Mouse (Mus musculus): ENCODE results near the gene Ghrhr.

Gene Ghrhr

GRCm38 (mm10) chr6:55396622-55397041, 20.5 kb downstream of the Ghrhr start:
- DNase-seq: no peak

GRCm38 (mm10) chr6:55398869-55399628, 23.0 kb downstream of the Ghrhr start:
- DNase-seq: no peak

GRCm38 (mm10) chr6:55399910-55400309, 23.8 kb downstream of the Ghrhr start:
- DNase-seq: no peak

GRCm38 (mm10) chr6:55402041-55402776, 26.1 kb downstream of the Ghrhr start:
- no peak for DNase-seq

GRCm38 (mm10) chr6:55403411-55404309, 27.6 kb downstream of the Ghrhr start:
- DNase-seq: no peak

- no peak for DNase-seq
Observed at GRCm38 (mm10) chr6:55404421-55404990, 28.4 kb downstream of the Ghrhr start.

- DNase-seq: no peak
Observed at GRCm38 (mm10) chr6:55407345-55407744, 31.2 kb downstream of the Ghrhr start.

GRCm38 (mm10) chr6:55410119-55410775, 34.2 kb downstream of the Ghrhr start:
- DNase-seq: no peak

GRCm38 (mm10) chr6:55410977-55411376, 34.9 kb downstream of the Ghrhr start:
- no peak for DNase-seq

- DNase-seq: no peak
Observed at GRCm38 (mm10) chr6:55416202-55416601, 40.1 kb downstream of the Ghrhr start.

- DNase-seq: no peak
Observed at GRCm38 (mm10) chr6:55418746-55419410, 42.8 kb downstream of the Ghrhr start.

- no peak for DNase-seq
Observed at GRCm38 (mm10) chr6:55420411-55420810, 44.3 kb downstream of the Ghrhr start.

- DNase-seq: no peak
Observed at GRCm38 (mm10) chr6:55420869-55421361, 44.8 kb downstream of the Ghrhr start.

GRCm38 (mm10) chr6:55432121-55432520, 56.0 kb downstream of the Ghrhr start:
- DNase-seq: no peak

GRCm38 (mm10) chr6:55434360-55434759, 58.3 kb downstream of the Ghrhr start:
- no peak for DNase-seq

GRCm38 (mm10) chr6:55435266-55436159, 59.4 kb downstream of the Ghrhr start:
- DNase-seq: no peak

- no peak for DNase-seq
Observed at GRCm38 (mm10) chr6:55437919-55438318, 61.8 kb downstream of the Ghrhr start.

Data from thymus, postnatal 4 days (tissue).